Mouse (Mus musculus) neural tube, embryonic 10.5 days (tissue): ENCODE data around the gene Atg10.

ENCODE experiments used
- DNase-seq: peaks from one replicate; pipeline ENCODE4 v3.0.0-alpha.2; 2017; ENCODE audit warnings: low spot score; ENCODE audit errors: extremely low spot score

Atg10 gene

GRCm38 (mm10) chr13:91129071-91129470 is 94.7 kb downstream of the Atg10 start:
- DNase-seq = peak; percentile 25

- DNase-seq = no peak
Observed at GRCm38 (mm10) chr13:91128581-91128980, 95.2 kb downstream of the Atg10 start.

- DNase-seq = no peak
Observed at GRCm38 (mm10) chr13:91118156-91118555, 105.6 kb downstream of the Atg10 start.

GRCm38 (mm10) chr13:91114880-91115279 is 108.9 kb downstream of the Atg10 start:
- DNase-seq = no peak

- DNase-seq = no peak
Observed at GRCm38 (mm10) chr13:91107308-91107946, 116.3 kb downstream of the Atg10 start.

- DNase-seq = no peak
Observed at GRCm38 (mm10) chr13:91102238-91102637, 121.5 kb downstream of the Atg10 start.

- DNase-seq = no peak
Observed at GRCm38 (mm10) chr13:91100417-91100816, 123.4 kb downstream of the Atg10 start.

GRCm38 (mm10) chr13:91094851-91095250 is 128.9 kb downstream of the Atg10 start:
- DNase-seq = no peak

GRCm38 (mm10) chr13:91094196-91094595 is 129.6 kb downstream of the Atg10 start:
- no peak for DNase-seq

- DNase-seq = no peak
Observed at GRCm38 (mm10) chr13:91093610-91094009, 130.2 kb downstream of the Atg10 start.

- DNase-seq = no peak
Observed at GRCm38 (mm10) chr13:91093162-91093561, 130.6 kb downstream of the Atg10 start.

GRCm38 (mm10) chr13:91091731-91092190 is 132.0 kb downstream of the Atg10 start:
- DNase-seq = no peak

GRCm38 (mm10) chr13:91090861-91091730 is 132.7 kb downstream of the Atg10 start:
- no peak for DNase-seq

- no peak for DNase-seq
Observed at GRCm38 (mm10) chr13:91086361-91086900, 137.3 kb downstream of the Atg10 start.

GRCm38 (mm10) chr13:91072351-91072750 is 151.4 kb downstream of the Atg10 start:
- DNase-seq = no peak

GRCm38 (mm10) chr13:91060871-91061270 is 162.9 kb downstream of the Atg10 start:
- DNase-seq = no peak

- DNase-seq = no peak
Observed at GRCm38 (mm10) chr13:91048171-91048570, 175.6 kb downstream of the Atg10 start.

GRCm38 (mm10) chr13:91046851-91047250 is 176.9 kb downstream of the Atg10 start:
- DNase-seq = no peak

GRCm38 (mm10) chr13:91041236-91041635 is 182.5 kb downstream of the Atg10 start:
- no peak for DNase-seq

- DNase-seq = no peak
Observed at GRCm38 (mm10) chr13:91040421-91040820, 183.3 kb downstream of the Atg10 start.

- no peak for DNase-seq
Observed at GRCm38 (mm10) chr13:91039201-91039807, 184.5 kb downstream of the Atg10 start.

GRCm38 (mm10) chr13:91038636-91039035 is 185.1 kb downstream of the Atg10 start:
- no peak for DNase-seq
